Mouse (Mus musculus): ENCODE measurements at regions not wholly inside any gene's neighbourhood (a gene's known extent, or its start where the extent isn't known, plus 50 kb on each side); places are given as distances from the start of the nearest gene placed in this dataset.

GRCm38 (mm10) chr10:21465362-21465761, 88.3 kb downstream of the Aldh8a1 start:
- Histone ChIP-seq H3K27me3 (peaks cover 6% of the 10 kb centered on the region), H3K4me1 (peaks cover 19% of the 10 kb centered on the region), H3K36me3 (ENCODE audit: poor library complexity, severe bottlenecking) (no peaks in the 10 kb centered on the region), H3K27ac (no peak overlapping the region), H3K4me2 (peak overlapping the region; percentile 35), H3K9me3 (replicated peaks) (no peaks in the 10 kb centered on the region), H3K4me3 (no peak overlapping the region), H3K9ac (no peak overlapping the region)
- 3% methylated on average over 15 of the region's 15 CpGs for WGBS
- ATAC-seq: peak; percentile 75

GRCm38 (mm10) chr10:21465806-21466377, 88.8 kb downstream of the Aldh8a1 start:
- Histone ChIP-seq H3K4me1 (peaks cover 19% of the 10 kb centered on the region), H3K36me3 (ENCODE audit: poor library complexity, severe bottlenecking) (no peaks in the 10 kb centered on the region), H3K9me3 (replicated peaks) (no peaks in the 10 kb centered on the region), H3K4me3 (no peak overlapping the region), H3K9ac (no peak overlapping the region), H3K4me2 (no peak overlapping the region), H3K27ac (no peak overlapping the region), H3K27me3 (peaks cover 6% of the 10 kb centered on the region)
- no peak for ATAC-seq
- 58% methylated on average over 7 of the region's 7 CpGs for WGBS

GRCm38 (mm10) chr10:21467425-21468085, 90.5 kb downstream of the Aldh8a1 start:
- Histone ChIP-seq H3K4me3 (no peak overlapping the region), H3K27ac (no peak overlapping the region), H3K9ac (no peak overlapping the region), H3K9me3 (replicated peaks) (no peaks in the 10 kb centered on the region), H3K4me1 (peaks cover 19% of the 10 kb centered on the region), H3K36me3 (ENCODE audit: poor library complexity, severe bottlenecking) (no peaks in the 10 kb centered on the region), H3K27me3 (peaks cover 6% of the 10 kb centered on the region), H3K4me2 (no peak overlapping the region)
- 2% methylated on average over 4 of the region's 4 CpGs for WGBS
- ATAC-seq: peak; percentile 73; the same call in 1 of the 2 replicates

- Histone ChIP-seq H3K9me3 (replicated peaks) (no peaks in the 10 kb centered on the region), H3K9ac (no peak overlapping the region), H3K27ac (no peak overlapping the region), H3K4me1 (peaks cover 19% of the 10 kb centered on the region), H3K4me3 (no peak overlapping the region), H3K4me2 (no peak overlapping the region), H3K27me3 (peaks cover 6% of the 10 kb centered on the region), H3K36me3 (ENCODE audit: poor library complexity, severe bottlenecking) (no peaks in the 10 kb centered on the region)
- 62% methylated on average over 10 of the region's 10 CpGs for WGBS
- ATAC-seq: no peak
Measured at GRCm38 (mm10) chr10:21468421-21468820, 91.3 kb downstream of the Aldh8a1 start.

GRCm38 (mm10) chr10:21469961-21470360, 92.9 kb downstream of the Aldh8a1 start:
- no peaks in the 10 kb centered on the region for H3K36me3 ChIP-seq (ENCODE audit: poor library complexity, severe bottlenecking)
- no peaks in the 10 kb centered on the region for H3K27me3 ChIP-seq
- 15% methylated on average over 1 of the region's 1 CpGs for WGBS

GRCm38 (mm10) chr10:21470589-21470988, 93.5 kb downstream of the Aldh8a1 start:
- WGBS: 78% methylated on average over 20 of the region's 20 CpGs
- no peak overlapping the region for H3K4me3 ChIP-seq
- H3K36me3 ChIP-seq (ENCODE audit: poor library complexity, severe bottlenecking): no peaks in the 10 kb centered on the region
- no peak overlapping the region for H3K27ac ChIP-seq
- H3K4me2 ChIP-seq: no peak overlapping the region
- H3K9me3 ChIP-seq (replicated peaks): no peaks in the 10 kb centered on the region
- peaks cover 13% of the 10 kb centered on the region for H3K4me1 ChIP-seq
- no peak overlapping the region for H3K9ac ChIP-seq
- ATAC-seq: no peak
- H3K27me3 ChIP-seq: no peaks in the 10 kb centered on the region

More at GRCm38 (mm10) chr10:21469961-21470360, 92.9 kb downstream of the Aldh8a1 start:
- Histone ChIP-seq H3K4me2 (no peak overlapping the region), H3K27ac (no peak overlapping the region), H3K9ac (no peak overlapping the region), H3K4me3 (no peak overlapping the region), H3K4me1 (peaks cover 19% of the 10 kb centered on the region), H3K9me3 (replicated peaks) (no peaks in the 10 kb centered on the region)
- ATAC-seq: no peak

- WGBS: 86% methylated on average over 7 of the region's 7 CpGs
- no peaks in the 10 kb centered on the region for H3K9me3 ChIP-seq (replicated peaks)
- no peak for ATAC-seq
- H3K36me3 ChIP-seq (ENCODE audit: poor library complexity, severe bottlenecking): no peaks in the 10 kb centered on the region
- H3K4me1 ChIP-seq: no peaks in the 10 kb centered on the region
- H3K9ac ChIP-seq: no peak overlapping the region
- no peak overlapping the region for H3K27ac ChIP-seq
- no peaks in the 10 kb centered on the region for H3K27me3 ChIP-seq
- H3K4me2 ChIP-seq: no peak overlapping the region
- H3K4me3 ChIP-seq: no peak overlapping the region
Measured at GRCm38 (mm10) chr10:21474242-21474641, 97.2 kb downstream of the Aldh8a1 start.

GRCm38 (mm10) chr10:21478004-21478403, 100.9 kb downstream of the Aldh8a1 start:
- WGBS: 78% methylated on average over 3 of the region's 3 CpGs

GRCm38 (mm10) chr10:21479403-21479802, 102.3 kb downstream of the Aldh8a1 start:
- no peaks in the 10 kb centered on the region; the same call in 1 of the 2 replicates for H3K9me3 ChIP-seq (replicated peaks)
- H3K36me3 ChIP-seq (ENCODE audit: poor library complexity, severe bottlenecking): no peaks in the 10 kb centered on the region
- no peak overlapping the region for H3K4me2 ChIP-seq
- WGBS: 83% methylated on average over 3 of the region's 3 CpGs
- ATAC-seq: no peak
- no peak overlapping the region for H3K4me3 ChIP-seq
- H3K27ac ChIP-seq: no peak overlapping the region
- no peaks in the 10 kb centered on the region for H3K27me3 ChIP-seq
- no peak overlapping the region for H3K9ac ChIP-seq
- no peaks in the 10 kb centered on the region for H3K4me1 ChIP-seq

More at GRCm38 (mm10) chr10:21478004-21478403, 100.9 kb downstream of the Aldh8a1 start:
- H3K9ac ChIP-seq: no peak overlapping the region
- no peak overlapping the region for H3K4me2 ChIP-seq
- ATAC-seq: no peak
- no peak overlapping the region for H3K4me3 ChIP-seq
- H3K9me3 ChIP-seq (replicated peaks): no peaks in the 10 kb centered on the region; the same call in 1 of the 2 replicates
- no peaks in the 10 kb centered on the region for H3K4me1 ChIP-seq
- no peak overlapping the region for H3K27ac ChIP-seq
- no peaks in the 10 kb centered on the region for H3K27me3 ChIP-seq
- no peaks in the 10 kb centered on the region for H3K36me3 ChIP-seq (ENCODE audit: poor library complexity, severe bottlenecking)

GRCm38 (mm10) chr10:21481255-21481654, 104.2 kb downstream of the Aldh8a1 start:
- no peak overlapping the region for H3K4me2 ChIP-seq
- H3K9ac ChIP-seq: no peak overlapping the region
- no peaks in the 10 kb centered on the region for H3K36me3 ChIP-seq (ENCODE audit: poor library complexity, severe bottlenecking)
- no peaks in the 10 kb centered on the region for H3K4me1 ChIP-seq
- 97% methylated on average over 3 of the region's 3 CpGs for WGBS
- ATAC-seq: no peak
- no peak overlapping the region for H3K27ac ChIP-seq
- no peaks in the 10 kb centered on the region for H3K27me3 ChIP-seq
- H3K9me3 ChIP-seq (replicated peaks): no peaks in the 10 kb centered on the region; the same call in 1 of the 2 replicates
- no peak overlapping the region for H3K4me3 ChIP-seq

GRCm38 (mm10) chr10:21482055-21482454, 105.0 kb downstream of the Aldh8a1 start:
- WGBS: 74% methylated on average over 4 of the region's 4 CpGs
- no peaks in the 10 kb centered on the region for H3K36me3 ChIP-seq (ENCODE audit: poor library complexity, severe bottlenecking)
- H3K4me1 ChIP-seq: no peaks in the 10 kb centered on the region
- H3K9me3 ChIP-seq (replicated peaks): no peaks in the 10 kb centered on the region; the same call in 1 of the 2 replicates
- H3K4me3 ChIP-seq: no peak overlapping the region
- no peaks in the 10 kb centered on the region for H3K27me3 ChIP-seq
- ATAC-seq: no peak
- no peak overlapping the region for H3K9ac ChIP-seq
- no peak overlapping the region for H3K27ac ChIP-seq
- H3K4me2 ChIP-seq: no peak overlapping the region

- Histone ChIP-seq H3K27me3 (no peaks in the 10 kb centered on the region), H3K9me3 (replicated peaks) (no peaks in the 10 kb centered on the region; the same call in 1 of the 2 replicates), H3K27ac (no peak overlapping the region), H3K4me3 (no peak overlapping the region), H3K4me2 (no peak overlapping the region), H3K36me3 (ENCODE audit: poor library complexity, severe bottlenecking) (no peaks in the 10 kb centered on the region), H3K9ac (no peak overlapping the region), H3K4me1 (no peaks in the 10 kb centered on the region)
- 85% methylated on average over 9 of the region's 9 CpGs for WGBS
- no peak for ATAC-seq
Measured at GRCm38 (mm10) chr10:21482659-21483058, 105.6 kb downstream of the Aldh8a1 start.
